Mouse (Mus musculus) embryo, embryonic 10.5 days (tissue): ENCODE measurements around the gene Hist1h4i.
"Not testable (repeated sequence)": the region's sequence is repeated elsewhere in the genome, so short reads cannot be mapped to it uniquely, and the experiment has no call there.

Experiments used
- DNase-seq: peaks from one replicate; pipeline ENCODE4 v3.0.0-alpha.2; 2015; ENCODE audit warnings: low spot score

Hist1h4i gene

GRCm38 (mm10) chr13:22041142-22041536, at the start of gene Hist1h4i:
Gene Hist1h4i (minus strand): TSS chr13:22041362.
- peak; percentile 97 for DNase-seq

DNA sequence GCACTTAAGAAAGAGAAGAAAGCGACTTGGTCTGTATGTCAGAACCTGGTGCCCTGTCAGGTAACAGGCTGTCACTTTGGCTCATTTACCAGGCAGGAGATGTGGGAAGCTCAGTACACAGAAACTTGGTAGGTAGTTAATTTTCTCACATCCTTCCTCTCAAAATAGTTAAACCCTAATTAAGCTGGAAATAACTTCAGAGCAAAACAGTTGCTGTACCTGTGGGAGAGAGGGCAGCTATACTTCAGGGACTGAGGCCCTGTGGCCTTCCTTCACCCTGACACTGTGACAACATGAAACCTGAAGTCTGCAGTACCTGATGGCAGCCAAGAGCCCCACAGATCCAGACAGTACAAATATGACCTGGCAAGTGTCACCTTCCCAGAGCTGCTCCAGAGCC, 43.0 kb upstream of the Hist1h4i start, which contains the start of gene Vmn1r188:
TSS of gene Vmn1r188 (plus strand) at position 301 of the 400 bp plus-strand sequence.
- not testable (repeated sequence) for DNase-seq

GRCm38 (mm10) chr13:22063468-22063867, 22.3 kb upstream of the Hist1h4i start:
- DNase-seq: no peak

DNA sequence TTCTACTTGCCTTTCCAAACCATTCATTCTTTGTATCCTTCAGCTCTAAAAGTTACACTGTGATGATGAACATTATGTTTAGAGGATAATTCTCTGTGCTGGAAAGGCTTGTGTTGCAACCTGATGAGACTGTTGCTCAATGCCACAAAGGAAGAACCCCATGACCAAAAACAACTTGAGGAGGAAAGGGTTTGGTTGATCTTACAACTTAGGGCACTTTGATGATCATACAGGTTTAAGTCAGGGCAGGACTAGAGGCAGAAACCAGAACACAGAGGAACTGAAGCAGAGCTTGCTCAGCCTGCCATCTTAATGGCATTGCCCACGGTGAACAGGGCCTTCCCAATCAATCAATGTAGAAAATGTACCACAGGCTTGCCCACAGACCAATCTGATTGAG, 20.3 kb upstream of the Hist1h4i start:
- DNase-seq: no peak

- DNase-seq: no peak
Observed at GRCm38 (mm10) chr13:22053754-22054153, 12.6 kb upstream of the Hist1h4i start.

DNA sequence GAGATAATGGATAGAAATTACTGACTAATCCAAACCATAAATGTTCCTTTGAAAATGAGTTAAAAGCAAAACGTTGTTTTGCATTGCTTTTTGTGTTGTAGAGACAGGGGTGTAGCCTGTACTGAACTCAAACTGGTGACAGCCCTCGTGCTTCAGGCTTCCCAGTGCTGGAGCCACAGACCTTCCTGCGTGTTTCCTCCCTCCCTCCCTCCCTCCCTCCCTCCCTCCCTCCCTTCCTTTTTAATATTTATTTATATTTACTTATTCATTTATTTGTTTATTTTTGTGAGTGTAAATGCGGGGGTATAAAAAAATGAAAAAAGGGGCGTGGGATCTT, 10.3 kb upstream of the Hist1h4i start:
- DNase-seq: no peak

DNA sequence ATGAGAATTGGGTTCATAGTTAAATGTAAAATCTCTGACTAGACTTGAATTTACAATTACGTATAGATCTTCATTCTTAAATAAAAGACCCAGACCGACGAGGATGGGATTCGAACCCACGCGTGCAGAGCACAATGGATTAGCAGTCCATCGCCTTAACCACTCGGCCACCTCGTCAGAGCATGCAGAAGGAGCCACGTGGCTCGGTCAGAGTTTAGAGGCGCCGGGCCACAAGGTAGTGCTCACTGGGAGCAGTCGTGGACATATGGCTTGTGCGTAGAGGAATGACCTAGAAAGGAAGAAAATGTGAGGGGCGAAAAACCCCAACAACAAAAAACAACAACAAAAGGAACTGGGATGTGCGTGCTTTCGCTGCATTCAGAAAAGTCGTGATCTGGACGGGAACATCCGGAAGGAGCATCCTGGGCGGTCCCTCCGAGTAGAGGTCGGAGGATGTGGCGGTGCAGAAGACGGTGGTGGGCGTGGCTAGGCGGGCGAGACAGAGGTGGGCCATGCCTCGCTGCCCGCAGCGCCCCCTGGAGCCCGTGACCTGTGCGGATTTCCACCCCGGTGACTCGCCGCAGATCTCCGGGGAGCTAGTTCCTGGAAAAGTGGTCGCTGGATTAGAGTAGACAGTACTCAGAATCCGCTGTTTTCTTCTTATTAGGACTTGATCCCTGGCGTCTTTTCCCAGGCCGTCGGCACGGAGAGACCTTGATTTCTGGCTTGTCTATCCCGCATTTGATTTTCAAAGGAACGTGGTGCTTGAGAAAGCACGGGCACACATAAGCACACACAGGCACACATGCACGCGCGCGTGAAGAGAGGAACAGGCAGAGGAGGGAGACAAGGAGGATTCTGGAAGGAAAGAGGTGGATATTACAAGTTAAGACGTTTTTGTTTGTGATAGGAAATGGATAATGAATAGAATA, 9.7 kb upstream of the Hist1h4i start:
- peak; percentile 96 for DNase-seq

DNA sequence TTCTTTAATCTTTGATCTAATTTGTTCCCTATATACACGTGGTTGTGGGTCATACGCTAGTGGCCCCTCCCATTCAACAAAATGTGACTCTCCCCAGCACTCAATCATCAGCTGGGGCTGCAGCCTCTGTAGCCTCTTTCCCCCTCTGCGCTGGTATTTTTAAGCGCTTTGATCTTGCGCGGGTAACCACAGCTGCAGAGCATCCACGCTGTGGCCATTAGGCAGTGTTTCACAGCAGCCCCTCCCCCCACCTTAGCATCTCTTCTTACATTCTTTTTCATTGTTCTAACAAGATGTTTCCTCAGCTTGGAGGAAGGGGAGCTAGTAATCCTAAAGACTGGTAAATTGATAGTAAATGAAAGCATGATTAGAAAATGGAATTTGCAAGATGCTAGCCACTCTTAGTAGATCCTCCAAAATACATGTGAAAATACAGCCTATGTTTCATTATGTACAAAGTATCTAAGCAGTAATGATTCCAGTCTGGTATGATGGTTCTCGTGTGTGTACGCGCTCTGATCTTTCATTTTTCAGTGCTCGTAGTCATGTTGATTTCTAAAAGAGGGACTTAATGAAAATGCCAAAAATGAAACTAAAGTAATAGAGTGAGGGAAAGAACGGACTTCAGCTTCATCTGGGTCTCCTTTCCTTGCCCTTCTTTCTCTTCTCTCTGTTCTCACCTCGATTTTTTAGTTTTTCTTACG, 8.7 kb upstream of the Hist1h4i start:
- peak; percentile 94 for DNase-seq

DNA sequence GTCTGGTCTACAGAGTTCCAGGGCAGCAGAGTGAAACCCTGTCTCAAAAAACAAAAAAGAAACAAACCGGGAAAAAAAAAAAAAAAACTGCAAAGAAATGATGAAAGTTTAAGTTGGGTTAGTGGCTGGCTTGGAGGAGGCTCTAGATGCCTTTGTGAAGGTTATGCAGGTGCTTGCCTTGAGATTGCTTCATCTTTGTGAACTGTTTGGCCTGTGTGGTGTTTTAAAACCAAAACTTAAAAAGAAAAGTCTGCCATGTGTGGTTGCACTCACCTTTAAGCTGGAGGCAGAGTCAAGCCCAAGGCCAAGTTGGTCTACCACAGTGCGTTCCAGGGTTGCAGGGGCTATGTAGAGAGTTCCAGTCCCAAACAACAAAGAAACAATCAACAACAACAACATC, 7.9 kb upstream of the Hist1h4i start:
- no peak for DNase-seq

GRCm38 (mm10) chr13:22045311-22045710, 4.1 kb upstream of the Hist1h4i start:
- no peak for DNase-seq

- DNase-seq: no peak
Observed at GRCm38 (mm10) chr13:22044432-22045155, 3.4 kb upstream of the Hist1h4i start.

DNA sequence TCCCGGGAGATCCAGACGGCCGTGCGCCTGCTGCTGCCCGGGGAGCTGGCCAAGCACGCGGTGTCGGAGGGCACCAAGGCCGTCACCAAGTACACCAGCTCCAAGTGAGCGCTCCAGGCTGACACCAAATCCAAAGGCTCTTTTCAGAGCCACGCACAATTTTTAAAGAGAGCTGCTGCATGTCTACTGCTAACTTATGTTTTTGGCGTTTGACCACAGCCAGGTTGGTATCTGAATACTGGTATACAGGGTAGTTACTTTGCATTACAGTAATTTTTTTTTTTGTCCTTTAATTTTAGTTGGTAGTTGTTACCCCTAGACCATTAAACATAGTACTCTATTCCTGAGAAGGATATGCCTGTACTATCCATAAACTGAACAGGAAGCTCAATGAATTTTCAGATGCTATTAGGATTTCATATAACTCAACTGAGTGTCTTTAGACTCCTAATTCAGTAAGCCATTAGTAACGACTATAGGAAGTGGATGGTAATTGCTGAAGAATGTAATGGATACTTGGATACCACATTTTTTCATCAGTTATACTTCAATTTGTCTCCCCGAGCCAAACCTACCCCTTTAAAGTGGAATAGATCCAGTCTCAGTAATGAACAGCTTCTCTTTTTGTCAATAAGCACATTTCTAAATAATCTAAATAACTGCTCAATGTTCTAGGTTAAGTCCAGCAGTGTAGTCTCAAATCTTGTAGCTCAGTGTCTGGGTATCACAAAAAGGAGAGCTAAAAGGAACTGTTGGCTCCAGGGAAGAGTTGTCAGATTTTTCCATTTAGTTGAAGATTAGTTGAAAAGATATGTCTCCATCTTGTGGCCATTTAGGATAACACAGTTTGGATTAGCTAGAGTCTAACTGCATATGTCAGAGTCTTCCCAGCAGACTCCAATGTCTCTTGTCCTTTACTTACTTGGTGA, 2.6 kb upstream of the Hist1h4i start:
- DNase-seq: peak; percentile 92

- peak; percentile 99 for DNase-seq
Observed at GRCm38 (mm10) chr13:22042568-22043502, 1.7 kb upstream of the Hist1h4i start, which contains the start of the genes Hist1h2ag and Hist1h2bj. Gene Hist1h2ag (minus strand): TSS chr13:22042944. Gene Hist1h2bj (plus strand): TSS chr13:22043214.

GRCm38 (mm10) chr13:22041651-22042567, 747 bp upstream of the Hist1h4i start:
- peak; percentile 81 for DNase-seq

DNA sequence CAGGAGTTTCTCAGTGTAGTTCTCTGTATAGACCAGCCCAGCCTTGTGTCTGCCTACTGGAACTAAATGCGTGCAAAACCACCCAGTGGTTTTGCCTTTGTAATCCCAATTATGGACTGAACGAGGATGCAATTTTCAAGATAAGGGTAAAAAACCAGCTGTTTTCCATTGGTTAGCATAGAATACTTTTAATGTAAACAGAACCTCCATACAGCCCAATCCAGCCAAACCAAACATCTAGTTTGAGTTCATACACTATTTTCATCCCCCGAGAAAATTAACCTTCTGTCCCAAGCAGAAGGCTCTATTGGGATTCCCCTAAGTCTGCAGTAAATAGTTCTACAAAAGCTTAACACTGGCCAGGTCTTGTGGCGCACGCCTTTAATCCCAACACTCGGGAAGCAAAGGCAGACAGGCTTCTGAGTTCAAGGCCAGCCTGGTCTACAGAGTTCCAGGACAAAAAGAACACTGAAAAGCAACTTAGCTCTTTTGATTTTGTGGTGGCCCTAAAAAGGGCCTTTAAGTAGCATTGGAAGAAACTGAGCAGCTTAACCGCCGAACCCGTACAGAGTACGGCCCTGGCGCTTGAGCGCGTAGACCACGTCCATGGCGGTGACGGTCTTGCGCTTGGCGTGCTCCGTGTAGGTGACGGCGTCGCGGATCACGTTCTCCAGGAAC, 559 bp downstream of the Hist1h4i start:
- DNase-seq: peak; percentile 82

- DNase-seq: no peak
Observed at GRCm38 (mm10) chr13:22039951-22040463, 1.2 kb downstream of the Hist1h4i start.

DNA sequence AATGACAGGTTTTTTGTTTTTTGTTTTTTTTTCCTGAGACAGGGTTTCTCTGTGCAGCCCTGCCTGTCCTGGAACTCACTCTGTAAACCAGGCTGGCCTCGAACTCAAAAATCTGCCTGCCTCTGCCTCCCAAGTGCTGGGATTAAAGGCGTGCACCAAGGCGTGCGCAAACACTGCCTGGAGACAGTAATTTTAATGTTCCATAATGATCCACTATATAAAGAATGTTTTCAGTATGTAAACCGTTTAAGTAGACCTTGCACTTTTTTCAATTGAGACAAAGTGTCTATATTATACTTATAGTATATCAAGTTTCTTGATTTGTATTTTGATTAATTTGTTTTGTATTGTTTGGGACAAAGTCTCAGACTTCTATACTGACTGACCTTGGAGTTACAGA, 1.8 kb downstream of the Hist1h4i start:
- DNase-seq: no peak

DNA sequence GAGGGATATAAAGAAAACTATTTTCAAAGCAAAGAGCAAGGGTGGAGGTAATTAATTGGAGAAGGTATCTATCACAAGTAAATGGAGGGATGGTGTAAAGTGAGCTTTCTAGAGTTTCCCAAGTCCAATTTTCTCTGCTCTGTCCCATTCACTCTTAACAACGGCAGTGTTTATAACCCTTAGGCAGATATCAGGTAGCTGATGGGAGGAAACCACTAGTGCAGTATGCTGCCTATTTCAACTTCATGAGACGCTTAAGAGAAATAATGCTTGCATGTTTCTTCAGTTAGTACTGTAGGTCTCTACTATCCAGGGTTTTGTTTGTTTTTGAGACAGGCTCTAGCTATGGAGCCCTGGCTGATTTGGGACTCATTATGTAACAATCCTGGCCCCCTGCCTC, 3.7 kb downstream of the Hist1h4i start:
- peak; percentile 41 for DNase-seq
